In genomic region chr9:50495405-50496150, GRCm38 (mm10) we compare ENCODE assay signal across 12 mouse cellular contexts. TPM values are rescaled to one million over a fixed set of nuclear protein-coding genes. Genes with fewer than 3 reads are reported as not detected.
A peak's percentile ranks its signal among the peaks of the same experiment; 100 is the strongest.
DNase-seq lines count a peak whose midpoint lies in the region; ATAC-seq lines count a peak whose summit lies in the region.
"Had no signal": no experiment of that assay in that cellular context is flagged by ENCODE, and none has a peak within 500 bp of the region (broad histone marks: within the 10 kb centered on the region; RNA-seq: fewer than 3 reads in every experiment).

No protein-coding gene starts in this region.

- peaks cover 12% of the 10 kb centered on the region for H3K4me1 ChIP-seq in heart, embryonic 11.5 days (ENCODE audit: control insufficient read depth, insufficient read depth, low read length)
- H3K4me1 ChIP-seq in heart, embryonic 16.5 days (ENCODE audit: control insufficient read depth, insufficient read depth, low read length): peaks cover 10% of the 10 kb centered on the region
- peaks cover 14% of the 10 kb centered on the region for H3K4me1 ChIP-seq in midbrain, embryonic 15.5 days

- no peak for DNase-seq in heart, postnatal 36 days
- DNase-seq in lung, adult 18-20 months: peak; percentile 59 to 79
- no peak for DNase-seq in lung, postnatal 14 days
- no peak for DNase-seq in right cerebral cortex, postnatal 25 days
- DNase-seq in cerebellum, postnatal 10 days: no peak
- DNase-seq: cerebellum, adult 18-20 months; thymus, postnatal 36 days had no signal

- H3K27ac ChIP-seq in heart, embryonic 11.5 days (ENCODE audit: low read depth, low read length): no peak overlapping the region
- H3K27ac ChIP-seq in heart, embryonic 16.5 days (ENCODE audit: low read length): peak overlapping the region; percentile 43
- no peak overlapping the region; the same call in 1 of the 2 replicates for H3K27ac ChIP-seq in midbrain, embryonic 15.5 days

- H3K4me3 ChIP-seq in heart, embryonic 11.5 days (ENCODE audit: low read depth, low read length): no peak overlapping the region
- no peak overlapping the region for H3K4me3 ChIP-seq in heart, embryonic 16.5 days (ENCODE audit: low read length)
- no peak overlapping the region for H3K4me3 ChIP-seq in midbrain, embryonic 15.5 days

- intact Hi-C loops in heart, postnatal 36 days (cut with DNase I): no loop called here

- H3K36me3 ChIP-seq in heart, embryonic 11.5 days (ENCODE audit: control insufficient read depth, insufficient read depth, low read length): no peaks in the 10 kb centered on the region
- H3K36me3 ChIP-seq in heart, embryonic 16.5 days (ENCODE audit: control insufficient read depth, insufficient read depth): no peaks in the 10 kb centered on the region
- H3K36me3 ChIP-seq in midbrain, embryonic 15.5 days (replicated peaks): no peaks in the 10 kb centered on the region

- peak overlapping the region; percentile 15 for H3K4me2 ChIP-seq in heart, embryonic 11.5 days
- H3K4me2 ChIP-seq in heart, embryonic 16.5 days (ENCODE audit: low read depth, low read length): peak overlapping the region; percentile 5
- no peak overlapping the region for H3K4me2 ChIP-seq in midbrain, embryonic 15.5 days

- H3K9me3 ChIP-seq in heart, embryonic 11.5 days (replicated peaks; ENCODE audit: control insufficient read depth, low read length): no peaks in the 10 kb centered on the region
- no peaks in the 10 kb centered on the region for H3K9me3 ChIP-seq in heart, embryonic 16.5 days (replicated peaks; ENCODE audit: control insufficient read depth, low read length)
- no peaks in the 10 kb centered on the region for H3K9me3 ChIP-seq in midbrain, embryonic 15.5 days

- no peak for ATAC-seq in heart, embryonic 11.5 days (replicated peaks; ENCODE audit: insufficient number of reproducible peaks, low FRiP score, low TSS enrichment)
- 0 out of 2 replicates have a peak, but pooled peaks have one; percentile 29 for ATAC-seq in heart, embryonic 16.5 days (replicated peaks; ENCODE audit: extremely low read depth, insufficient read depth, low FRiP score)
- 0 out of 2 replicates have a peak, but pooled peaks have one; percentile 11 for ATAC-seq in midbrain, embryonic 15.5 days (replicated peaks)
- ATAC-seq: CD4-positive, CD25-positive, alpha-beta regulatory T cell, adult 4 months had no signal

- 55% methylated on average over 10 of the region's 10 CpGs for WGBS in heart, embryonic 11.5 days (ENCODE audit: insufficient replicate concordance)
- 62% methylated on average over 10 of the region's 10 CpGs for WGBS in heart, embryonic 16.5 days
- 63% methylated on average over 10 of the region's 10 CpGs for WGBS in midbrain, embryonic 15.5 days

- H3K27me3 ChIP-seq in heart, embryonic 11.5 days (ENCODE audit: control insufficient read depth, insufficient read depth, low read length): no peaks in the 10 kb centered on the region
- H3K27me3 ChIP-seq in heart, embryonic 16.5 days (ENCODE audit: control insufficient read depth, insufficient read depth, low read length): no peaks in the 10 kb centered on the region; the same call in 1 of the 2 replicates
- H3K27me3 ChIP-seq in midbrain, embryonic 15.5 days (replicated peaks): no peaks in the 10 kb centered on the region

- H3K9ac ChIP-seq in heart, embryonic 11.5 days (ENCODE audit: low read depth, low read length): no peak overlapping the region
- H3K9ac ChIP-seq in heart, embryonic 16.5 days (ENCODE audit: low read length): no peak overlapping the region
- no peak overlapping the region for H3K9ac ChIP-seq in midbrain, embryonic 15.5 days

RNA-seq across cellular contexts. Expression of gene Plet1, which starts 1.3 kb away (rescaled TPM):
- 0.23 and 1.0 TPM in 2 replicates for polyA plus RNA-seq in heart, embryonic 11.5 days (2014; fragmentation: Nextera tagmentation; extraction: Ambion mirVana)
- 1 to 10 TPM in 1 of 2 experiments, under 1 TPM in 1; 0.95 to 1.7 TPM for total RNA-seq in heart, postnatal 36 days (2021)
- polyA plus RNA-seq in heart, embryonic 16.5 days (2015; fragmentation: Nextera tagmentation; extraction: Ambion mirVana): 1.1 and 1.7 TPM in 2 replicates
- 0.63 and 0.88 TPM in 2 replicates for polyA plus RNA-seq in midbrain, embryonic 15.5 days (2015; fragmentation: Nextera tagmentation; extraction: Ambion mirVana)
- total RNA-seq: left cerebral cortex, postnatal 14 days had no signal

RNA-seq across cellular contexts. Expression of gene Pts, which starts 32.9 kb away (rescaled TPM):
- polyA plus RNA-seq in heart, embryonic 11.5 days (2014; fragmentation: Nextera tagmentation; extraction: Ambion mirVana): 83.3 and 87.9 TPM in 2 replicates
- 10 to 100 TPM; 26.0 to 31.2 TPM for total RNA-seq in heart, postnatal 36 days (2021)
- 91.6 and 93.2 TPM in 2 replicates for polyA plus RNA-seq in heart, embryonic 16.5 days (2015; fragmentation: Nextera tagmentation; extraction: Ambion mirVana)
- 106 and 111 TPM in 2 replicates for polyA plus RNA-seq in midbrain, embryonic 15.5 days (2015; fragmentation: Nextera tagmentation; extraction: Ambion mirVana)

RNA-seq across cellular contexts. Expression of gene Il18, which starts 59.0 kb away (rescaled TPM):
- polyA plus RNA-seq in heart, embryonic 11.5 days (2014; fragmentation: Nextera tagmentation; extraction: Ambion mirVana): 5.5 and 5.8 TPM in 2 replicates
- 1 to 10 TPM in 1 of 2 experiments, under 1 TPM in 1; 0.84 to 1.8 TPM for total RNA-seq in heart, postnatal 36 days (2021)
- polyA plus RNA-seq in heart, embryonic 16.5 days (2015; fragmentation: Nextera tagmentation; extraction: Ambion mirVana): 3.7 and 3.9 TPM in 2 replicates
- polyA plus RNA-seq in midbrain, embryonic 15.5 days (2015; fragmentation: Nextera tagmentation; extraction: Ambion mirVana): 19.3 and 19.6 TPM in 2 replicates

RNA-seq across cellular contexts. Expression of gene Bco2, which starts 59.4 kb away (rescaled TPM):
- polyA plus RNA-seq in heart, embryonic 11.5 days (2014; fragmentation: Nextera tagmentation; extraction: Ambion mirVana): 0.10 and 0.20 TPM in 2 replicates
- under 1 TPM; 0.42 to 0.49 TPM for total RNA-seq in heart, postnatal 36 days (2021)
- polyA plus RNA-seq in heart, embryonic 16.5 days (2015; fragmentation: Nextera tagmentation; extraction: Ambion mirVana): 0.21 TPM in 1 of 2 replicates, not detected in the other
- polyA plus RNA-seq in midbrain, embryonic 15.5 days (2015; fragmentation: Nextera tagmentation; extraction: Ambion mirVana): 0.31 and 0.45 TPM in 2 replicates

Comparison
In these comparisons a context has a peak if more than half of its experiments do, and no peak if none do; other contexts are left out.
1. DNase-seq: peak in lung, adult 18-20 months (2 of 2); none in heart, postnatal 36 days (0 of 2), lung, postnatal 14 days (single experiment), right cerebral cortex, postnatal 25 days (single experiment) and cerebellum, postnatal 10 days (0 of 2).